Mouse (Mus musculus) midbrain, embryonic 12.5 days (tissue): ENCODE data around the gene Rab34. TPM values are rescaled to one million over a fixed set of nuclear protein-coding genes. Genes with fewer than 3 reads are reported as not detected.

Experiments
- ATAC-seq: fragments of 200-750 bp; cut with Nextera tagmentation; 2 replicates; pipeline ENCODE4 v1.8.0; 2017; ENCODE audit warnings: low read depth, moderate TSS enrichment, moderate library complexity; ENCODE audit not compliant: low FRiP score
- H3K27ac ChIP-seq: fragments of 300-500 bp; sonication (generic); replicated peaks from 2 replicates; pipeline ENCODE4 v1.5.1; 2016; ENCODE audit warnings: mild to moderate bottlenecking
- H3K27me3 ChIP-seq: fragments of 300-500 bp; sonication (generic); 2 replicates; pipeline ENCODE4 v1.6.1; 2016; ENCODE audit warnings: mild to moderate bottlenecking
- H3K36me3 ChIP-seq: fragments of 300-500 bp; sonication (generic); 2 replicates; pipeline ENCODE4 v1.6.1; 2016
- H3K4me1 ChIP-seq: fragments of 300-500 bp; sonication (generic); 2 replicates; pipeline ENCODE4 v1.6.1; 2016
- H3K4me2 ChIP-seq: fragments of 300-500 bp; sonication (generic); replicated peaks from 2 replicates; pipeline ENCODE4 v1.6.1; 2016; ENCODE audit warnings: mild to moderate bottlenecking, moderate library complexity
- H3K4me3 ChIP-seq: fragments of 300-500 bp; sonication (generic); 2 replicates; pipeline ENCODE4 v1.5.1; 2016; ENCODE audit warnings: mild to moderate bottlenecking
- H3K9ac ChIP-seq: fragments of 300-500 bp; sonication (generic); replicated peaks from 2 replicates; pipeline ENCODE4 v1.6.1; 2016; ENCODE audit warnings: mild to moderate bottlenecking, moderate library complexity
- H3K9me3 ChIP-seq: fragments of 300-500 bp; sonication (generic); 2 replicates; pipeline ENCODE4 v1.6.1; 2016; ENCODE audit warnings: mild to moderate bottlenecking
- WGBS: fragments of 180-500 bp; shearing (Covaris S2); methylation state at CpG from one replicate; pipeline ENCODE4 v1.1.7; 2016; 5-methylcytosine and 5-hydroxymethylcytosine counted together
- polyA plus RNA-seq: library from polyadenylated mRNA; unstranded; fragments of >200 nt; fragmentation: Nextera tagmentation; extraction: Ambion mirVana; gene quantifications from 2 replicates; pipeline ENCODE4 v1.2.1, GENCODE M21; 2016

Rab34 gene
- polyA plus RNA-seq, 1 experiment from 2014 or later, result 68.1 TPM

DNA sequence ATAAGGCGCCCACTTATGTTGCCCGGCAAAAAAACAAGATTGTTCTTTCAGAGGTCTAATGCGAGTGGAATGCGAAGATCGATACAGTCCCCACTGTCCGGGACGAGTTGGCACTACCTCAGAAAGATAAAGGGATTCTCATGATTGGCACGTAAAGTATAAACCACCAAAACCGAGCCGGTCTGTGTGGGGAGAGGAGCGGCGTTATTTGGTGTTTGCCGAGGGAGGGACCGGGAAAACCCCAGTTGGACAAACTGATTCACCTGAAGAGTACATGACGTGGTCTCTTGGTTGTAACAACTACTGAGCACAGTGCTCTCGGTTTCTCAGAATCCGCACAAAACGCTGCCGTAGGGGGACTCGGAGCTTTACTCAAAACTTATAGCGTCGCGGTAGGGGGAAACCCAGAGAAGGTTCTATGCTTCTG, 11.3 kb upstream of the Rab34 start:
- WGBS, result 2% methylated on average over 23 of the region's 23 CpGs
- H3K27ac ChIP-seq, result 0 out of 2 replicates have a peak overlapping the region, but pooled peaks have one; percentile 67
- peak overlapping the region; percentile 51 for H3K9ac ChIP-seq
- peaks cover 7% of the 10 kb centered on the region; the same call in 1 of the 2 replicates for H3K27me3 ChIP-seq
- no peak for ATAC-seq
- H3K4me3 ChIP-seq, result peak overlapping the region; percentile 68
- H3K9me3 ChIP-seq, result no peaks in the 10 kb centered on the region
- H3K36me3 ChIP-seq, result peaks cover 26% of the 10 kb centered on the region
- peak overlapping the region; percentile 83 for H3K4me2 ChIP-seq
- peaks cover 41% of the 10 kb centered on the region for H3K4me1 ChIP-seq

DNA sequence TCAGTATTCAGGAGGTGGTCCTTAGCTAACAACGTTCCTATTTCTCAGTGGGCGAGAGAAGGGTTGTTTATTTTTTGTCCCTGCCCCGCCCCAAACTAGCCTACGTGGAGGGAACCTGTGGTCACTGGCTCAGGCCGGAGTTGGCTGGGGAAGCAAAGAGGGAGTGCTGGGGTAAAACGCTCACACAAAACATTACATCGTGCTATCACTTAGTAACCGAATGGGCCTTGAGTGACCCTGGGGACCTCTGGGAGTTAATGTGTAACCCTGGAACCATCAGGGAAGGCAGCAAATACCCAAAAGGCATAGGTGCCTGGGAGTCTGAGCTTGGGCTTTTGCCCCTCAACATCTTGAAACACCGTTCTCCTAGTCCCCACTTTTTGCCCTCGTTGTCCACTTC, 10.8 kb upstream of the Rab34 start:
- ATAC-seq, result no peak
- Histone ChIP-seq H3K9ac (no peak overlapping the region; the same call in 1 of the 2 replicates), H3K4me1 (peaks cover 46% of the 10 kb centered on the region)

DNA sequence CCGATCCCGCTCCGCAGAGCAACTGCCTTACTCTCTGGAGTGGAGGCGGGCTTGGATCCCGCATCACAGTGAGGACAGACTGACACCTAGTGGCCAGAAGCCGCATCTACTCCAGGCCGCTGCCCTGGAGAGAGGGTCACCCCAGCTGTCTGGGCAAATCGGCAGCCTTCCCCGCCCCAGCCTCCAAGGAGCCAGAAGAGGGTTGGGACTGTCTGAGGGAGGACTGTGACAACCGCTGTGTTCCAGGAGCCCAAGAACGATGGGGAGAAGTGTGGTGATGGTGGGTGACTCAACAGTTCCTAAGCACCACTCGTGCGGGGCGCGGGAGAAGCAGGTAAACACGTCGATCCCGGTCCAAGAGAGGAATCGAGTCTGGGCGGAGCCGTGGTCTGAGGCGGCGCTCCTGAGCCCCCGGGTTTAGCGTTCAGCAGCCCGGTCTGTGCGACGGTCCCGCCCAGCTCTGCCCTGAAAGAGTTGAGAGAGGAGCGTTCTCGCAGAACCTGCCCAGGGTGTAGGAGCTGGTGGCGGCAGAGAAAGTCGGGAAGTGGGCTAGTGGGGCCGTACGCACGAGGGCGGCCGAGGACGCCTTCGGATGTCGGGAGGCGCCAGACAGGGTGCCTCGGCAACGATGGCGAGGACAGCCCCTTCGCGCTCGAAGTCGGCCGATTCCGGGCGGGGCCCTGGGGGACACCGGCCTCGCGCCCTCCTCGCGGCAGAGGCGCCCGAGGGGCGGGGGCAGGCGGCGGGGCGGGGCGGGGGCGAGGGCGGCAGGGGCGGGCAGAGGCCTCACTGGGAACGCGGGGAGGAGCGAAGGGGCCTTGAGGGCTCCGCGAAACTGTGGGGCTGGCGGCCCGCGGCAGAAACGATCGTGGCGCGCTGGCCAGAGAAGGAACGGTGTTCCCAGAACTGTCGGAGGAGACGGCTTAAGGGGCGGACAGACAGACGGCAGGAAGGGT, 10.0 kb upstream of the Rab34 start:
- peak; percentile 80 for ATAC-seq
- WGBS, result under 1% methylated on average over 78 of the region's 84 CpGs
- peak overlapping the region; percentile 68 for H3K4me3 ChIP-seq
- peaks cover 47% of the 10 kb centered on the region for H3K4me1 ChIP-seq
- H3K36me3 ChIP-seq, result peaks cover 30% of the 10 kb centered on the region
- no peaks in the 10 kb centered on the region for H3K9me3 ChIP-seq
- peaks cover 7% of the 10 kb centered on the region; the same call in 1 of the 2 replicates for H3K27me3 ChIP-seq
- peak overlapping the region; percentile 90 for H3K27ac ChIP-seq
- H3K9ac ChIP-seq, result peak overlapping the region; percentile 68
- peak overlapping the region; percentile 83 for H3K4me2 ChIP-seq

More for the DNA sequence above, 10.8 kb upstream of the Rab34 start:
- Histone ChIP-seq H3K36me3 (peaks cover 30% of the 10 kb centered on the region), H3K4me3 (peak overlapping the region; percentile 68), H3K9me3 (no peaks in the 10 kb centered on the region), H3K27me3 (peaks cover 7% of the 10 kb centered on the region; the same call in 1 of the 2 replicates), H3K4me2 (peak overlapping the region; percentile 83), H3K27ac (peak overlapping the region; percentile 90; the same call in 1 of the 2 replicates)
- WGBS, result 2% methylated on average over 10 of the region's 10 CpGs

DNA sequence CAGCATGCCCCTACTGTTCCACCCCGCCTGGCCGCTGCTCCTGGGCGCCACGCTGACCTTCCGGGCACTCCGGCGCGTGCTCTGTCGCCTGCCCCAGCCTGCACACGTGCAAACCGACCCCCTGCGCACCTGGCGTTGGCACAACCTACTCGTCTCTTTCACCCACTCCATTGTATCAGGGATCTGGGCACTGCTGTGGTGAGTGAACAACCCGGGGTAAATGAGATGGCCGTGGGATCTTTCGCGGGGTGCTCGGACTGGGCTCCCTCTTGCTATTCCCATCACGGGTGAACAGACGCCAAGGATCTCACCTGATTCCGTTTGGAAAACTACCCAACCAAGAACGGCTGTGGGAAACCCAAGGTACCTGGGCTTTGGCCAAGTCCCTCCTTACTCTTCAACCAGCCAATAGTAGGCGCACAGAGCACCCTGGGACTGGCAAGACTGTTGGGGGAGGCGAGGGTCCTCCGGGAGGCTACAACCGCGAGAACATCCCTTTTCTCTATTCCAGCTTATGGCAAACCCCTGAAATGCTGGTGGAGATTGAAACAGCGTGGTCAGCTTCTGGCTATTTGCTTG, 9.3 kb upstream of the Rab34 start:
- WGBS, result under 1% methylated on average over 29 of the region's 29 CpGs
- peak overlapping the region; percentile 68 for H3K9ac ChIP-seq
- H3K4me1 ChIP-seq, result peaks cover 47% of the 10 kb centered on the region
- peak overlapping the region; percentile 83 for H3K4me2 ChIP-seq
- H3K36me3 ChIP-seq, result peaks cover 30% of the 10 kb centered on the region
- H3K9me3 ChIP-seq, result no peaks in the 10 kb centered on the region
- peak overlapping the region; percentile 90 for H3K27ac ChIP-seq
- ATAC-seq, result 0 out of 2 replicates have a peak, but pooled peaks have one; percentile 7
- H3K27me3 ChIP-seq, result peaks cover 7% of the 10 kb centered on the region; the same call in 1 of the 2 replicates
- peak overlapping the region; percentile 68 for H3K4me3 ChIP-seq

DNA sequence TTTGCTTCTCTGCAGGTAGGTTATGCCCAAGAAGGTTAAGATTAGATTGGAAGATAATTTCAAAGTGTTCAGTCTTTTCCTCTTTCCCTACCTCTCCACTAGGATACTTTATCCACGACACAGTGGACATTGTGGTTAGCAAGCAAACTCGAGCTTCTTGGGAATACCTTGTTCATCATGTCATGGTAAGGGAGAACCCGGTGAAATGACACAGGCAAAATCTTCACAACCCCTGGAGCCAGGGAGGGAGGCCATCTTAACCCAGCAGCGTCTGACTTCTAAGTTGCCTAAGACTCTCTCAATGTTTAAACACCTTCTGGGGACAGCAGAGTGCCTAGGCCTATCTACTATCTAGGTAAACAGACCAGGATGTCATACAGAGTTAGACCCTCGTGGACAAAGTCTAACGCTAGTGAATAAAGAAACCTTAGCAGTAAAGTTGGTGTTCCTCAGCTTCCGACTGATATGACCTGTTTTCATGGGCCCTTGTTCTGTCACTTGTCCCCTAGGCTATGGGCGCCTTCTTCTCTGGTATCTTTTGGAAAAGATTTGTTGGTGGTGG, 8.7 kb upstream of the Rab34 start:
- H3K36me3 ChIP-seq, result peaks cover 30% of the 10 kb centered on the region
- peaks cover 7% of the 10 kb centered on the region; the same call in 1 of the 2 replicates for H3K27me3 ChIP-seq
- peak overlapping the region; percentile 68 for H3K4me3 ChIP-seq
- H3K9me3 ChIP-seq, result no peaks in the 10 kb centered on the region
- 34% methylated on average over 8 of the region's 8 CpGs for WGBS
- H3K4me2 ChIP-seq, result peak overlapping the region; percentile 83
- peak overlapping the region; percentile 68 for H3K9ac ChIP-seq
- H3K4me1 ChIP-seq, result peaks cover 47% of the 10 kb centered on the region
- ATAC-seq, result no peak
- peak overlapping the region; percentile 90 for H3K27ac ChIP-seq

DNA sequence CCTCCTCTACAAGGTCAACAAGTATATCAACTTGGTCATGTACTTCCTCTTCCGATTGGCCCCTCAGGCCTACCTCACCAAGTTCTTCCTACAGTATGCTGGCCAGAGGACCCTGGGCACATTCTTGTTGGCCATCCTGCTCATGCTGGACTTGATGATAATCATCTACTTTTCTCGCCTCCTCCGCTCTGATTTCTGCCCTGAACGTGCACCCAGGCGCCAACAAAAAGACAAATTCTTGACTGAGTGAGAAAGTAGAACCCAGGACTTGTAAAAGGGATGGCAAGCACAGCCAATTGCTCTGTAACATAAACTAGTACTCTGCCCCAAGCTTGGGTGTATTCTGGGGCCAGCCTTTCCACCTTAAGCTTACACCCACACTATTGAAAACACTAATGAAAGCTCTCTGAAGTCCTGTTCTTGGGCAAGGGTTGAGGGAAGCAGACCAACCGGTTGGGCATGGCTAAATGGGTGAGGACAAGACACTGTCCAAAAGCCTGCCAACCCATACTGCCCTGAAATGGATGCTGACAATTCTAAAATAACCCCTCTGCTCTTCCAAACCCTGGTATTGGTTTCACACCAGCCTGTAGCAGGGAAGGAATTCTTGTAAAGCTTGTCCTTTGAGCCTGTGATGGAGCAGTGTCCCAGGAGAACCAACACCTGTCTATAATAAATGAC, 8.0 kb upstream of the Rab34 start:
- H3K9ac ChIP-seq, result no peak overlapping the region; the same call in 1 of the 2 replicates
- no peak for ATAC-seq
- H3K27ac ChIP-seq, result no peak overlapping the region
- 79% methylated on average over 6 of the region's 6 CpGs for WGBS
- peaks cover 30% of the 10 kb centered on the region for H3K36me3 ChIP-seq
- H3K4me3 ChIP-seq, result no peak overlapping the region
- peak overlapping the region; percentile 83 for H3K4me2 ChIP-seq
- H3K27me3 ChIP-seq, result peaks cover 7% of the 10 kb centered on the region; the same call in 1 of the 2 replicates
- H3K9me3 ChIP-seq, result no peaks in the 10 kb centered on the region
- peaks cover 47% of the 10 kb centered on the region for H3K4me1 ChIP-seq

DNA sequence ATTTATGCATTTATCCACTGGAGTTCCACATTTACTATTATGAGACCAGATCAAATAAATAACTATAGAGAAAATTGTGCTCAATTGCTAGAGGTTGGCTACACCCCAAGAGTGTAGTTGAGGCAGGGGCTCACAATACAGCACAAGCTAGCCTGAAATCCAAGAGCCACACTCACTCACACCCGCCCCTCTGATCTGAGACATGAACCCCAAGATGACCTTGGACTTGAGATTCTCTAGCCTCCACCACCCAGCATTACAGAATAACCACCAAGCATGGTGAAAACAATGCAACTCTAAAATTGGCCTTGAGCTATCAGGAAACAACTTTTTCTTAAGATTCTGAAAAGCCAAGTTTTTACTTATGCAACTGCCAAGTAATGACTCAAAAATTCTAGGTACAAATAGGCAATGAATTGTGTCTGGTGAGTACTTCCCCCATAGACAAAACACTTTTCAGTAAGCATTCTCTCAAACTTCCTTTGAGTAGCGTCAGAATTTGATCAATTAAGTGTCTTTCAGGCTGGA, 6.3 kb upstream of the Rab34 start:
- no peak overlapping the region for H3K27ac ChIP-seq
- peak overlapping the region; percentile 81; the same call in 1 of the 2 replicates for H3K9ac ChIP-seq
- peaks cover 30% of the 10 kb centered on the region for H3K36me3 ChIP-seq
- peak overlapping the region; percentile 77 for H3K4me2 ChIP-seq
- peak overlapping the region; percentile 65 for H3K4me3 ChIP-seq
- H3K4me1 ChIP-seq, result peaks cover 44% of the 10 kb centered on the region
- WGBS, result 54% methylated on average over 2 of the region's 2 CpGs
- H3K27me3 ChIP-seq, result 0 out of 2 replicates have a peak, but pooled peaks cover 3% of the 10 kb centered on the region
- ATAC-seq, result no peak
- H3K9me3 ChIP-seq, result no peaks in the 10 kb centered on the region

DNA sequence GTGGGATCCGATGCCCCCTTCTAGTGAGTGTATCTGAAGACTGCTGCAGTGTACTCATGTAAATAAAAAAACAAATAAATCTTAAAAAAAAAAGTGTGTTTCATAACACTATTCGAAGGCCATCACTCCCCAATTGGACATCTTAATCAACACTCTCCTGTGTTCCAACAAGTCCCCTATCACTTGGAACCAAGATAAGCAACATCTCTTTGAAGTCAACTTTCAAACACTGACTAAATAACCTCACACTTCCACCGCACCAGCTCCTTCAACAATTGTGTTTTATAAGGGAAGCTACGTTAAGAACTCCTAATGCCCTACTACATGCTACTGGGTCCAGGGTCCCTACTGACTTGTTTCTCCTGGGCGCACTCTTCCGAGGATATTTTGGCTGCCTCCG, 5.8 kb upstream of the Rab34 start:
- no peak for ATAC-seq
- Histone ChIP-seq H3K27ac (peak overlapping the region; percentile 93; the same call in 1 of the 2 replicates), H3K9ac (peak overlapping the region; percentile 81), H3K27me3 (no peaks in the 10 kb centered on the region), H3K36me3 (peaks cover 30% of the 10 kb centered on the region), H3K4me3 (peak overlapping the region; percentile 65), H3K4me2 (peak overlapping the region; percentile 77), H3K9me3 (no peaks in the 10 kb centered on the region), H3K4me1 (peaks cover 38% of the 10 kb centered on the region)
- 10% methylated on average over 7 of the region's 7 CpGs for WGBS

DNA sequence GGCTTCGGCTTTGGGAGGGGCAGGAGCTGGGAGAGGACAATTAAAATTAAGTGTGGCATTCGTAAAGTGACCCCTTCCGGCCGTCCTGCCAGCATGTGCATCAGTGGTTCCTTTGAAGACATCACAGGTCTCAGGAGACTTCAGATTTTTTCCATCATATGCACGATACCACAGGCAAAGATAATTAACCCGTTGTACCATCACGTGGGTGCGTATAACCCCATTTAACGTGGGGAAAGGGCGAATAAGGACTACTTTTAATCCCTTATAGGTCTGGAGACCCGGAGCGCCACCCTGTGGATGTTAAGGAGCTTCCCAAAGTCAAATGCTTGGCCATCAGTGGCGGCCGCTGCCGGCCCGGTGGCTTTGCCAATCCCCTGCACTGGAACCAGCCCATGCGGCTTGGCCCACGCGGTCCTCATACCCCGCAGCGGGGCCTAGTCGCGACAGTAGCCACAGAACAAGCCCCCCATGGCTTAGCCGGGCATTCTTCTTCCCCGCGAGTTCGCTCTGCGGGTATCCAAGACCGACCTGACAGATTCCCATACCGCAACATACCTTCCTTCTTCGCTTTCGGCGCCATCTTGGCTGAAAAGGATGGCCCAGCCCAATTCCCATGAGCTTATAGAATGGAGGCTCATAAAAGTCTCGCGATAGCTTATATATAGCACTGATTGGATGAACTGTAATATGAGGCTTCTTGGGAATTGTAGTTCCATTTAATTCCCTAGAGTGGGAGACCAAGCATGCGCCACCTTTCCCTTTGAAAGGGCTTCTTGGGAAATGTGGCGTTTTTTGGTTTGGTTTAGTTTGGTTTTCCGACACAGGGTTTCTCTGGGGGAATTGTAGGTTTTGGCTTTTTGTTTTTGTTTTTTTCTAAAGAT, 5.0 kb upstream of the Rab34 start, which contains the start of gene Rpl23a:
Gene Rpl23a (minus strand): TSS at position 624 of the 884 bp plus-strand sequence.
- WGBS, result under 1% methylated on average over 38 of the region's 38 CpGs
- Histone ChIP-seq H3K4me1 (peaks cover 39% of the 10 kb centered on the region), H3K4me2 (peak within 1 kb of the TSS; percentile 77), H3K27ac (peak within 1 kb of the TSS; percentile 93), H3K27me3 (no peaks in the 10 kb centered on the region), H3K9ac (peak within 1 kb of the TSS; percentile 81), H3K4me3 (peak within 1 kb of the TSS; percentile 65), H3K9me3 (no peaks in the 10 kb centered on the region), H3K36me3 (peaks cover 30% of the 10 kb centered on the region)
- ATAC-seq, result peak; percentile 91

DNA sequence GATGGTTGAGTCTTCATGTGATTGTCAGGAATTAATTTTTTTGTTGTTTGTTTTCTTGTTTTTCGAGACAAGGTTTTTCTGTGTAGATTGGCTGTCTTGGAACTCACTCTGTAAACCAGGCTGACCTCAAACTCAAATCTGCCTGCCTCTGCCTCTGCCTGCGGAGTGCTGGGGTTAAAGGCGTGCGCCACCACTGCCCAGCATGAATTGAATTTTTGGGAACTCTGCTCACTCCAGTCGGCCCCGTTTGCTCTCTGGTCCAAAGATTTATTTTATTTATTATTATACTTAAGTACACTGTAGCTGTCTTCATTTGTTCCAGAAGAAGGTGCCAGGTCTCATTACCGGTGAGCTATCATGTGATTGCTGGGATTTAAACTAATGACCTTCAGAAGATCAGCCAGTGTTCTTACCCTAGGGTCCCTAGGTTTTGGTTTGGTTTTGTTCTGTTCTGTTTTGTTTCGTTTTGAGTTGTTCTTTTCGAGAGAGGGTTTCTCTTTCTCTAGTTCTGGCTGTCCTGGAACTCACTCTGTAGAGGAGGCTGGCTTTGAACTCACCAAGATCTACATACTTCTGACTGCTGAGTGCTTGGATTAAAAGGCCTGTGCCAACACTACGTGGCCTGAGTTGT, 4.2 kb upstream of the Rab34 start:
- Histone ChIP-seq H3K9ac (0 out of 2 replicates have a peak overlapping the region, but pooled peaks have one; percentile 4), H3K36me3 (peaks cover 30% of the 10 kb centered on the region)

More for the DNA sequence above, 4.2 kb upstream of the Rab34 start:
- Histone ChIP-seq H3K4me3 (peak overlapping the region; percentile 65), H3K4me2 (peak overlapping the region; percentile 77), H3K27ac (no peak overlapping the region), H3K9me3 (no peaks in the 10 kb centered on the region), H3K27me3 (no peaks in the 10 kb centered on the region), H3K4me1 (peaks cover 32% of the 10 kb centered on the region)
- ATAC-seq, result no peak
- WGBS, result 54% methylated on average over 10 of the region's 10 CpGs
